Mouse (Mus musculus): Measurements from ENCODE around the gene Gm10643. TPM values are rescaled to one million over a fixed set of nuclear protein-coding genes. Genes with fewer than 3 reads are reported as not detected.

Gm10643 gene
- polyA plus RNA-seq (2012; ENCODE audit: low replicate concordance) = 0.11 and 0.15 TPM in 2 replicates

DNA sequence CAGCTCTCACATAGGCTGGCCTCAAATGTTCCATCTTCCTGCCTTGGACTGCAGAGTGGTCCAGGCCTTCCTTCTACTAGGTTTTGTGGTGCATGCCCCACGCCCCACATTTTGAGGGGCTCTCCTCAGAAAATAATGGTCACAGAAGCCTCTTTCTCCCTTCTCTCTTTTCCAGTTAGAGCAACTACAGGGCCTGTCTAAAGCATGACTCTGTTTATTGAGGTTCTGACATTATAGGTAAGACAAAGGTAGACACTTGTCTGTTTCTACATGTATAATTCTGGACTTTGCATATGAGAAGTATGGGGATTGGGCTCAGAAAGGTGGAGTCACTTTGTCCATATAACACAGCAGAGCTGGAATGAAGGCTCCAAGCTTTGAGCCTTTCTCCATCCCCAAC lies at the start of gene Gm10643:
Gm10643 (minus strand) TSS at position 101 of the 400 bp plus-strand sequence.

GRCm38 (mm10) chr8:84104697-84105609 lies 40.0 kb upstream of the Gm10643 start, which contains the start of gene Dcaf15:
Dcaf15 (minus strand) TSS chr8:84104768.

DNA sequence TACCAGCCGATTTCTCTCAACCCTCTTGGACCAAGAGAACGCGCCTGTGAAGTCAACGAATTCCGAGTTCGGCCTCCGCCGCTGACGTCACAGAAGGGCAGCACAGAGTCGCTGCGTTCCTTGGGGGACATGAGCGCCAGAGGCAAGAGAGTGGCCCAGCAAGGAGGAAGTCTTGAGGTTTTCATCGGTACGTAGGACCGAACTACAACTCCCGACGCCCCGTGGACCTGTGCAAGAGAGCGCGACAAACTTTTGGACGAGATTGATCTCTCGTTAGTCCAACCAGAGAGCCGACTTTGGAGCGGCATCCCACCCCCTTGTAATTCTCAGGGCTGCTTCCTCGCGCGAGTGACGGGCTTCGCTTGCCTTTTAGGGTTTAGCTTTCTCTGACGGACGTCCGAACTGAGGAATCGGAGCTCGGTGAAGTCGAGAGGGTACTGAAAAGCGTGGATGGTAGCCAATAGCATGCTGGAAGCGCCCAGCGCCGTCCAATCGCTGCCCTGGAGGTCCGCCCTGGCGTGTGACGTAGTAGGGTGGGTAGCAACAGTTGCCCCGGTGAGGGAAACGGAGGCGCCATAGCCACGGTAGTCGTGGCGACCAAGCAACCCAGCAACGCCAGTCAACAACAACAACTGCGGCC lies 1.5 kb upstream of the Gm10643 start, which contains the start of gene Rfx1:
Rfx1 (plus strand) TSS at position 544 of the 640 bp plus-strand sequence.

GRCm38 (mm10) chr8:84044900-84045299 lies 20.0 kb downstream of the Gm10643 start, which contains the start of gene Rln3:
Rln3 (minus strand) TSS chr8:84045000.

GRCm38 (mm10) chr8:84042066-84042947 lies 22.6 kb downstream of the Gm10643 start, which contains the start of gene Il27ra:
Il27ra (minus strand) TSS chr8:84042589.

GRCm38 (mm10) chr8:84021096-84021495 lies 43.8 kb downstream of the Gm10643 start, which contains the start of gene Palm3:
Palm3 (plus strand) TSS chr8:84021471.

Other genes with a start within 250 kb of the Gm10643 start
- gene Adgrl1, start 165.0 kb downstream of the Gm10643 start, polyA plus RNA-seq (2012; ENCODE audit: low replicate concordance) = 9.4 and 20.9 TPM in 2 replicates
- 0.90 and 1.4 TPM in 2 replicates for gene Gm10644, start 109.9 kb downstream of the Gm10643 start, polyA plus RNA-seq (2012; ENCODE audit: low replicate concordance)
- 5.2 and 56.2 TPM in 2 replicates for gene Asf1b, start 109.6 kb downstream of the Gm10643 start, polyA plus RNA-seq (2012; ENCODE audit: low replicate concordance)
- gene Prkaca, start 92.1 kb downstream of the Gm10643 start, polyA plus RNA-seq (2012; ENCODE audit: low replicate concordance) = 22.7 and 25.1 TPM in 2 replicates
- gene Samd1, start 67.5 kb downstream of the Gm10643 start, polyA plus RNA-seq (2012; ENCODE audit: low replicate concordance) = 77.6 and 95.6 TPM in 2 replicates
- 0.76 and 0.78 TPM in 2 replicates for gene 1700067K01Rik, start 63.6 kb downstream of the Gm10643 start, polyA plus RNA-seq (2012; ENCODE audit: low replicate concordance)
- gene 2210011C24Rik, start 53.0 kb downstream of the Gm10643 start, polyA plus RNA-seq (2012; ENCODE audit: low replicate concordance) = 0.22 and 3.9 TPM in 2 replicates
- gene Palm3, start 43.7 kb downstream of the Gm10643 start, polyA plus RNA-seq (2012; ENCODE audit: low replicate concordance) = 0.13 and 0.14 TPM in 2 replicates
- gene Il27ra, start 22.5 kb downstream of the Gm10643 start, polyA plus RNA-seq (2012; ENCODE audit: low replicate concordance) = 67.1 and 69.8 TPM in 2 replicates
- gene Rln3, start 20.1 kb downstream of the Gm10643 start, polyA plus RNA-seq (2012; ENCODE audit: low replicate concordance) = 3.7 and 4.7 TPM in 2 replicates
- 87.3 and 149 TPM in 2 replicates for gene Rfx1, start 1.7 kb upstream of the Gm10643 start, polyA plus RNA-seq (2012; ENCODE audit: low replicate concordance)
- gene Dcaf15, start 39.6 kb upstream of the Gm10643 start, polyA plus RNA-seq (2012; ENCODE audit: low replicate concordance) = 61.7 and 152 TPM in 2 replicates
- 15.7 and 34.9 TPM in 2 replicates for gene Podnl1, start 60.9 kb upstream of the Gm10643 start, polyA plus RNA-seq (2012; ENCODE audit: low replicate concordance)
- 37.2 and 82.2 TPM in 2 replicates for gene Cc2d1a, start 82.8 kb upstream of the Gm10643 start, polyA plus RNA-seq (2012; ENCODE audit: low replicate concordance)
- gene 4930432K21Rik, start 82.9 kb upstream of the Gm10643 start, polyA plus RNA-seq (2012; ENCODE audit: low replicate concordance) = 1.4 and 1.5 TPM in 2 replicates
- 0.42 and 0.59 TPM in 2 replicates for gene Nanos3, start 120.1 kb upstream of the Gm10643 start, polyA plus RNA-seq (2012; ENCODE audit: low replicate concordance)
- gene Zswim4, start 171.9 kb upstream of the Gm10643 start, polyA plus RNA-seq (2012; ENCODE audit: low replicate concordance) = 18.1 and 26.1 TPM in 2 replicates
- gene D8Ertd738e, start 184.6 kb upstream of the Gm10643 start, polyA plus RNA-seq (2012; ENCODE audit: low replicate concordance) = 192 and 194 TPM in 2 replicates
- 25.3 and 68.4 TPM in 2 replicates for gene Mri1, start 192.2 kb upstream of the Gm10643 start, polyA plus RNA-seq (2012; ENCODE audit: low replicate concordance)
- gene Ccdc130, start 205.2 kb upstream of the Gm10643 start, polyA plus RNA-seq (2012; ENCODE audit: low replicate concordance) = 19.7 and 21.2 TPM in 2 replicates

All from hematopoietic multipotent progenitor cell, adult 10-12 weeks (in vitro differentiated cells).